8 mouse cellular contexts compared by ENCODE assay signal in the genomic region with DNA sequence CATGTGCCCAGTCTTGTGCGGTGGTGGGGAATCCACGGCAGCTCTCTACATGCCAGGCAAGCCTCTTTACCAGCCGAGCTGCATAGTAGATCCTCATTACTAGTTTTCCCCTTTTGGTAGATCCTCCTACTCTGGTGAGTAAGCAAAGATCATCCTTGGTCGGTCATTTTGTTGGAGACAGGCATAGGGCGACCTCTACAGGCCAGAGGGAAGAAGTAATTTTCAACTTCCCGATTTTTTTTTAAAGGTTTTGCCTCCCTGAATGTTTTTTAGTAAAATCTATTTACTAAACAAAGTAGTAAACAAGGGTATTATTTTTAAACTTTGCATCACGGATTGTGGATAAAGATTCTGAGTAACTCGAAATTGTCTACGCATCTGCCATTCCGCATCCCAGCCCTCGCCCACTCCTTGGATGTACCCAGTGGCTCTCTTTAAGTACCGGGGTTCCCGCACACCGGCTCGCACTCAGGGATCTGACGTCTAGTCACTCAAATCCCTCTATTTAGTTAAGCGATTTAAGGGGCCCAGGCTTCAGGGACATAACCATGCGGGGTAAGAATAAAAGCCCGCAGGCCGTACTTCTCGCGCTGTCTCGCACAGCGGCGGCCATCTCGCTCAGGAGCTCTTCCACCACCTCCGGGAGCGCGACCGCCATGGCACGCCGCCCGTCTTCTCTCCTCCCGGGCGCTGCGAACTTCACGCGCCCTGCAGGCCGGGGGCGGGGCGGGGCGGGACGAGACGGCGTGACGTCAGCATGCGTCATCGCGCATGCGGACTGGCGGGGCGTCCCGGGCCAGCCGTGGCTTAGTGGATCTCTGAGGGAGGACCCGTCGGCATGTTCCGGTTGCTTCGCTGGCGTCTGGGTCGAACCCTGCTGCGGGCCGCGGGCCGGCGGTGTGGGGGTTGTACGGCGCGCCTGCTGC. TPM values are rescaled to one million over a fixed set of nuclear protein-coding genes. Genes with fewer than 3 reads are reported as not detected.
A peak's percentile ranks its signal among the peaks of the same experiment; 100 is the strongest.
DNase-seq lines count a peak whose midpoint lies in the region; ATAC-seq lines count a peak whose summit lies in the region.

A gene (minus strand): TSS at position 701 of the 926 bp plus-strand sequence.
A gene (plus strand): TSS at position 799 of the 926 bp plus-strand sequence.

- intact Hi-C loops in heart, postnatal 14 days (cut with DNase I): loop anchor here (1.0 to 5.0 kb wide), 3 partner anchors 154 to 354 kb away; no protein-coding TSS in a partner anchor

- H3K4me1 ChIP-seq in forebrain, embryonic 14.5 days (ENCODE audit: control insufficient read depth, insufficient read depth, low read length): peaks cover 7% of the 10 kb centered on the region; the same call in 1 of the 2 replicates
- peaks cover 19% of the 10 kb centered on the region for H3K4me1 ChIP-seq in neural tube, embryonic 15.5 days

- DNase-seq in ES-CJ7 (ENCODE audit: low read depth, low spot score): peak; percentile 93
- DNase-seq in cerebellum, adult 11 months: peak; percentile 90
- DNase-seq in forebrain, embryonic 14.5 days (ENCODE audit: low spot score): peak; percentile 95
- peak; percentile 96 for DNase-seq in heart, postnatal 14 days
- DNase-seq in layer of hippocampus, adult 11-12 months (ENCODE audit: low spot score): peak; percentile 91
- peak; percentile 89 to 91 for DNase-seq in lung, adult 18-20 months
- DNase-seq in testis, postnatal 14 days (ENCODE audit: low spot score): peak; percentile 92

- H3K36me3 ChIP-seq in forebrain, embryonic 14.5 days (ENCODE audit: control insufficient read depth, insufficient read depth, low read length): peaks cover 19% of the 10 kb centered on the region
- H3K36me3 ChIP-seq in neural tube, embryonic 15.5 days: peaks cover 25% of the 10 kb centered on the region

- peak within 1 kb of the TSS; percentile 90 for H3K4me3 ChIP-seq in forebrain, embryonic 14.5 days (ENCODE audit: low read depth, low read length)
- peak within 1 kb of the TSS; percentile 62 for H3K4me3 ChIP-seq in neural tube, embryonic 15.5 days (replicated peaks)

- H3K27ac ChIP-seq in forebrain, embryonic 14.5 days (ENCODE audit: low read depth, low read length): peak within 1 kb of the TSS; percentile 79
- peak within 1 kb of the TSS; percentile 91 for H3K27ac ChIP-seq in neural tube, embryonic 15.5 days (replicated peaks)

- peak within 1 kb of the TSS; percentile 84 for H3K4me2 ChIP-seq in forebrain, embryonic 14.5 days (ENCODE audit: low read length)
- peak within 1 kb of the TSS; percentile 72 for H3K4me2 ChIP-seq in neural tube, embryonic 15.5 days

- ATAC-seq in forebrain, embryonic 14.5 days: peak; percentile 97
- ATAC-seq in neural tube, embryonic 15.5 days (ENCODE audit: low FRiP score): peak; percentile 97

- peak within 1 kb of the TSS; percentile 90 for H3K9ac ChIP-seq in forebrain, embryonic 14.5 days (ENCODE audit: low read length)
- H3K9ac ChIP-seq in neural tube, embryonic 15.5 days (replicated peaks): peak within 1 kb of the TSS; percentile 69

- no peaks in the 10 kb centered on the region; the same call in 1 of the 2 replicates for H3K9me3 ChIP-seq in forebrain, embryonic 14.5 days (replicated peaks; ENCODE audit: control insufficient read depth, low read length)
- H3K9me3 ChIP-seq in neural tube, embryonic 15.5 days (replicated peaks): no peaks in the 10 kb centered on the region

- under 1% methylated on average over 66 of the region's 68 CpGs for WGBS in forebrain, embryonic 14.5 days
- WGBS in neural tube, embryonic 15.5 days: under 1% methylated on average over 62 of the region's 68 CpGs

- H3K27me3 ChIP-seq in forebrain, embryonic 14.5 days (replicated peaks; ENCODE audit: control insufficient read depth, insufficient read depth, low read length): no peaks in the 10 kb centered on the region
- no peaks in the 10 kb centered on the region for H3K27me3 ChIP-seq in neural tube, embryonic 15.5 days (replicated peaks)

RNA-seq across cellular contexts. Expression of the first gene that starts in this region (rescaled TPM):
- polyA plus RNA-seq in forebrain, embryonic 14.5 days (2014; fragmentation: Nextera tagmentation; extraction: Ambion mirVana): 9.1 and 14.8 TPM in 2 replicates
- total RNA-seq in heart, postnatal 14 days (2021): 10 to 100 TPM; 12.6 to 13.2 TPM
- 17.3 and 19.4 TPM in 2 replicates for polyA plus RNA-seq in neural tube, embryonic 15.5 days (2015; fragmentation: Nextera tagmentation; extraction: Ambion mirVana)

RNA-seq across cellular contexts. Expression of the second gene that starts in this region (rescaled TPM):
- 17.7 and 25.1 TPM in 2 replicates for polyA plus RNA-seq in forebrain, embryonic 14.5 days (2014; fragmentation: Nextera tagmentation; extraction: Ambion mirVana)
- 10 to 100 TPM; 36.5 to 38.2 TPM for total RNA-seq in heart, postnatal 14 days (2021)
- 43.8 and 50.6 TPM in 2 replicates for polyA plus RNA-seq in neural tube, embryonic 15.5 days (2015; fragmentation: Nextera tagmentation; extraction: Ambion mirVana)

Comparison
In these comparisons a context has a peak if more than half of its experiments do, and no peak if none do; other contexts are left out.
1. Peak in every context shown above with its lines: DNase-seq, ATAC-seq, H3K4me3 ChIP-seq and H3K27ac ChIP-seq.